Mouse (Mus musculus): ENCODE data around the gene Nefh. TPM values are rescaled to one million over a fixed set of nuclear protein-coding genes. Genes with fewer than 3 reads are reported as not detected.

Gene Nefh
- total RNA-seq, 2 experiments from 2014 or later, result 0.05 TPM; not detected in 1

- no peak for DNase-seq
- intact Hi-C loops (cut with DNase I), result no loop called here
Observed at GRCm38 (mm10) chr11:4963099-4963808, 15.4 kb upstream of the Nefh start.

GRCm38 (mm10) chr11:4953918-4954317 lies 6.1 kb upstream of the Nefh start:
- intact Hi-C loops (cut with DNase I), result no loop called here
- peak in 1 of 2 experiments; percentile 9 for DNase-seq

DNA sequence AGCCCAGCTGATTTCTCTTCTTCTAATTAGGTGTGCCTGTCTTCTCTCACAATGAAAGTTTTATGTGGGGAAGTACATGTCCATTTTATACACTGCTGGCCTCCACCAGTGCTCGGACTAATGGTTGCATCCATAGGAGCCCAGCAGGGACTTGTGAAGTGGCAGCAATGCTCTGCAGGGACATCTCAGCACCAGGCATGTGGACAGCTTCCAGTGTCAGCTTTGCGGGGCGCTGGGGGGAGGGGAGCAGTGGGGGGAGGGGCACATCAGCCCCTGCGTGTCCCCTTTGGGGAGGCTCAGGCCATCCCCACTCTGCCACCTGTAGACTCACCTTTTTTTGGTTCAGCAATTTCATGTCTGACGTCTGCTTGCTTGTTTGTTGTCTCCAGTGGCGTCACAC lies 5.5 kb upstream of the Nefh start:
- DNase-seq, result no peak

DNA sequence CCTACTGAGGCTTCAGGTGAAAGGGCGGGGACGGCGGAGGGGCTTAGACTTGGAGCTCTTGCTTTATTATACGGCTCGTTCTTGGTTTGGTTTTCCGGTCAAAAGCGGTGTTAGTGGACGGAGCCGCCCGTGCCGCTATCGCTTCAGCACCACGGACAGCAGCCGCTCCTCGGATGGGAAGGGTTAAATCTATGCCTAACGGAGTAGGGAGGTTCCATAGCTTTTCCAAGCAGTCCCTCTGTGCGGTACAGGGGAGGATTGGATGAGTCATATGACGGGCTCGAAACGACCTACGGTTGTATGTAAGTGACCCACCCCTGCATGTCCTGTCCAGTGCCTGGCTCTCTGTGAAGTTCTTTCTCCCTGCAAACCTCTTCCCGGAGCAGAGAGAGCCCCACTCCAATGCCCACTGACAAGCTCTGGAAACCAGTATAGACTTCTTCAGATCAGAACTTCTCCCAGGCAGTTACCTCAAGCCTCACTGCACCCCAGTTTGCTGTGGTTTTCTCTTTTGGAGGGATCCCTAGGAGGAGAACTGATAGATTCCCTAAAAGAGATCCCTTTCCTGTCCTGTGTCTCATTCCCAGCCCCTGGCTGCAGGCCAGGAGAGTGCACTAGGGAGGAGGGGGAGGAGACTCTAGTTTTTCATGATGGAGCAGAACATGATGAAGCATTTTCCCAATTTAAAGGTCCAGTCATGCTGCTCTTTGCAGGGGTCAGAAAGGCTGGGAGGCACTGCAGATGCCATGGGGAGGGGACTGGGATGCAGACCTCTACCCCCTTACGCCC lies 1.6 kb upstream of the Nefh start:
- peak; percentile 36 to 72 for DNase-seq
- intact Hi-C loops (cut with DNase I), result no loop called here

More for the DNA sequence above, 5.5 kb upstream of the Nefh start:
- intact Hi-C loops (cut with DNase I), result no loop called here

DNA sequence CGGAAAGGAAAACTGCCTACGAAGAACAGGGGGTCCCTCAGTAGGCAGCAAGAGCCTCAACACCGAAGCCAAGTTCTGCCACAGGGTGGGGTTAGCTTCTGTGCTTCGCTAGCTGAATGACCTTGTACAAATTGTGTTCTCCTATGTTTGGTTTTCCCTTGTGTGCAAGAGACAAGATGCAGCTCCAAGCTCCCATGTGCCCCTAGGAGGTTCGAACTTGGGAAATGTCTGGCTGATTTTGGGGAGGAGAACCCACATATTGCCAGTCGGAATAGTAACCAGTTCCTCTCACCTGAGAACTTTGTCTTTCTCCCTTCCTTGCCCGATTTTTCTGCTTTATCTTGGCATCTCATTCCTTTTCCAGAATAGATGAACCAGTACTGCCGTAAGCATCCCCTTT lies 928 bp upstream of the Nefh start:
- intact Hi-C loops (cut with DNase I), result no loop called here
- no peak for DNase-seq

DNA sequence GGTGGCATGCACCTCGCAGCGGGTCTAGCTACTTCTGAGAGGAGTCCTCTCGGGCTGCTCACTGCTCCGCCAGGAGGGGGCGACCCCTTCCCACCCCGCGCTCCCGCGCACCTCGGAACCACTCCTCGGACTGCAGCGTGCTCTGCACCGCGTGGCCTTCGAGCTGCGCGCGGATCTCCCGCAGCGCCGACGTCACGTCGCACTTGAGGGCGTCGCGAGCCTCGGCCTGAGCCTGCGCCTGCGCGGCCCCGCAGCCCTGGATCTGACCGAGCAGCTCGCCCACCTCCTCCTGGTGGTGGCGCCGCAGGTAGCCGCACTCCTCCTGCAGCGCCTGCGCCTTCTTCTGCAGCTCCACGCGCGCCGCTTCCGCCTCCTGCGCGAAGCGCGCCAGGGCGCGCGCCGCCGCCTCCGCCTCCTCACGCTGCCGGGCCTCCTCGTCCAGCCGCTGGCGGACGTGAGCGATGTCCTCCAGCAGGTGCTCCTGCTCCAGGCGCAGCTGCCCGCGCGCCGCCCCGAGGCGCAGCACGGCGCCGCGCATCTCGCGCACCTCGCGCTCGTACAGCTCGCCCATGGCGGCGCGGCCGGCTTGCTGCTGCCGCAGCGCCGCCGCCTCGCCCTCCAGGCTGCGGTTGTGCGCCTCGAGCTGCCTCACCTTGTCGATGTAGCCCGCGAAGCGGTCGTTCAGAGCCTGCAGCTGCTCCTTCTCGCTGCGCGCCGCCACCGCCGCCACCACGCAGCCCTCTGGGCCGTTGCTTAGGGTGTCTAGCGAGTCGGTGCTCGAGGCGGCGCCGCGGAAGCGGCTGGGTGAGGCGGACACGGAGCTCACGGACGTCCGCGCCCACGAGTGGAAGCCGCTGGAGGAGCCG lies 684 bp downstream of the Nefh start:
- DNase-seq, result peak; percentile 27 to 34
- intact Hi-C loops (cut with DNase I), result no loop called here

- no peak for DNase-seq
- intact Hi-C loops (cut with DNase I), result no loop called here
Observed at GRCm38 (mm10) chr11:4946530-4946929, 1.3 kb downstream of the Nefh start.

GRCm38 (mm10) chr11:4936243-4936642 lies 11.6 kb downstream of the Nefh start:
- DNase-seq, result no peak
- intact Hi-C loops (cut with DNase I), result no loop called here

GRCm38 (mm10) chr11:4931009-4931601 lies 16.8 kb downstream of the Nefh start:
- DNase-seq, result peak; percentile 41 to 55
- intact Hi-C loops (cut with DNase I), result no loop called here

GRCm38 (mm10) chr11:4927224-4927623 lies 20.6 kb downstream of the Nefh start:
- no peak for DNase-seq
- intact Hi-C loops (cut with DNase I), result no loop called here

DNA sequence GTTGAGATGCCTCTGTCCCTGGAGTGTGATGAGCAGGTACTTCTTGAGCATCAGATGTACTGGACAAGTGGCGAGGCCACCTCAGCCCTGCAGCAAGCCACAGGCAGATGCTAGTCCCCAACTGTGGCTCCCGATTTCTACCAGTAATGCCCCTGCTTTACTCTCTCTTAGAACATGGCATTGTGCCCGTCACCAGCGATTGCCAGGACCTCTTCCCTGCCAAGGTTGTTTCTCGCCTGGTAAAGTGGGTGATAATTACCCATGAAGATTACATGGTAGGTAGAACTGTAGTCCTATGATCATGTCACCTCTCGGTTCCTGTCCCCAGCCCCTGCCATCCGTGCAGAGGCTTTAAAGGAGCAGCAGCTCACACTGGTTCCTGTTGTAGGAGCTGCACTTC lies 26.1 kb downstream of the Nefh start:
- peak; percentile 11 to 32 for DNase-seq
- intact Hi-C loops (cut with DNase I), result no loop called here

DNA sequence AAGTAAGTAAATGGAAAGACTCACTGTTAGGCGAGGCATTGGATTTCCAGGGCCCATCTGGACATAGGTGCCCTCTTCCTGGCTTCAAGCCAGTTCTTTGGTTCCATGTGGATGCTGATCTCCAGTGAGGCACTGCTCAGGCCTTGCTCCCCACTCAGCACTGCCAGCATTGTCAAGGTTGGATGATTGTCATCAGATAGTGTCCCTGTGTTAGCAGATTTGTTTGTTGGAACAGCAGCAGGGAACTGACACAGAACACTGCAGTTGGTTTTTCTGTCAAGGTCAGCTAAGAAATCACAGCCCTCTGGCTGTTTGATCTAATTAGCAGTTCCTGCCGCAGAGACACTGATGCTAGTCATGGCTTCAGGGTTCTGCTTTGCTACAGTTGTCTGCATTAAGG lies 26.6 kb downstream of the Nefh start:
- intact Hi-C loops (cut with DNase I), result no loop called here
- DNase-seq, result no peak

DNA sequence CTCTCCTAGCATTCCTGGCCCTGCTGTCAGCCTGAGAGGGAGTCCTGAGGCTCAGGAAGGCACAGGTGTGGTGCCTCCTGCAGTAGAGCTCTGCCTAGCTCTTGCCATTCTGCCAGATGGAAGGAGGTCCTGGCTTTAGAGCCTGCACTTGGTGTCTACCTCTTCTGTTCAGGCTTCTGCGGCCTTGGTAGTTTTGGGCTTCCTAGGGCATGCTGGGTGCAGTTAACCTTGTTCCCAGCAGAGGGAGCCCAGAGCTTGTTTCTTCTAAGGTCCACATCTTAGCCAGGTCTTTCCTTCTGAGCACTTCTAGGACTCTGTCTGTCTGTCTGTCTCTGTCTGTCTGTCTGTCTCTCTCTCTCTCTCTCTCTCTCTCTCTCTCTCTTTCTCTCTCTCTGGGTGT lies 31.8 kb downstream of the Nefh start:
- intact Hi-C loops (cut with DNase I), result loop anchor here (2.0 kb wide), 2 partner anchors 59 to 69 kb away; no protein-coding TSS in a partner anchor
- peak; percentile 36 to 68 for DNase-seq

DNA sequence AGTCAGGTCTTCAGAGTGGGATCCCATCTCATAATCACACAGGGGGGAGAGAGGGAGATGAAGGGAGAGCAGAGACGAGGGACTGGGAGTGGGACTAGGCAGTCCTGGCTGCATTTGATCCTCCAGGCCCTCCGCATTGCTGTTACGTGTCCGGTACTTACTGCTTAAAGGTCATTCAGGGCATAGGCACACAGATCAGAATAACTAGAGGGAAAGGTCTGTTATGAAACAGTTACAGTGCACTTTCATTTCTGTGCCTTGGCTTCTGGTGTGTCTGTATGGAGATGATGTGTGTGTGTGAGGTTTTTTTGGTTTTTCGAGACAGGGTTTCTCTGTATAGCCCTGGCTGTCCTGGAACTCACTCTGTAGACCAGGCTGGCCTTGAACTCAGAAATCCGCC lies 41.6 kb downstream of the Nefh start:
- intact Hi-C loops (cut with DNase I), result no loop called here
- no peak for DNase-seq

DNA sequence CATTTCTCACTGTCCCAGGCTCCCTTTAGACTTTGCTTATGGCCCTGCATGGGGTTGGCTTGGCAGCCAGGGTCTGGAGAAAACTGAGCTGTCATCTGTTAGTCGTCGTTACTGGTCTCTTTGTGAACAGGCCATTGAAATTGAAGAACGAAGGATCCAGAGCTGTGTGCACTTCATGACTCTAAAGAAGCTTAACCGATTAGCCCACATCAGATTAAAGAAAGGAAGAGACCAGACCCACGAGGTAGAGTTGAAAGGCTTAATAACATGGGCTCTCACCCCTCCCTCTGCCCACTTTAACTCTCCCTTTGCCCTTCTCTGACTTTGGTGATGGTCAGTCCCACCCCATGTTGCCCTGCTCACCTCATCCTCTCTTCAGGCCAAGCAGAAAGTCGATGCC lies 45.9 kb downstream of the Nefh start:
- intact Hi-C loops (cut with DNase I), result no loop called here
- DNase-seq, result no peak

- intact Hi-C loops (cut with DNase I), result no loop called here
- no peak for DNase-seq
Observed at GRCm38 (mm10) chr11:4900437-4900836, 47.4 kb downstream of the Nefh start.

DNA sequence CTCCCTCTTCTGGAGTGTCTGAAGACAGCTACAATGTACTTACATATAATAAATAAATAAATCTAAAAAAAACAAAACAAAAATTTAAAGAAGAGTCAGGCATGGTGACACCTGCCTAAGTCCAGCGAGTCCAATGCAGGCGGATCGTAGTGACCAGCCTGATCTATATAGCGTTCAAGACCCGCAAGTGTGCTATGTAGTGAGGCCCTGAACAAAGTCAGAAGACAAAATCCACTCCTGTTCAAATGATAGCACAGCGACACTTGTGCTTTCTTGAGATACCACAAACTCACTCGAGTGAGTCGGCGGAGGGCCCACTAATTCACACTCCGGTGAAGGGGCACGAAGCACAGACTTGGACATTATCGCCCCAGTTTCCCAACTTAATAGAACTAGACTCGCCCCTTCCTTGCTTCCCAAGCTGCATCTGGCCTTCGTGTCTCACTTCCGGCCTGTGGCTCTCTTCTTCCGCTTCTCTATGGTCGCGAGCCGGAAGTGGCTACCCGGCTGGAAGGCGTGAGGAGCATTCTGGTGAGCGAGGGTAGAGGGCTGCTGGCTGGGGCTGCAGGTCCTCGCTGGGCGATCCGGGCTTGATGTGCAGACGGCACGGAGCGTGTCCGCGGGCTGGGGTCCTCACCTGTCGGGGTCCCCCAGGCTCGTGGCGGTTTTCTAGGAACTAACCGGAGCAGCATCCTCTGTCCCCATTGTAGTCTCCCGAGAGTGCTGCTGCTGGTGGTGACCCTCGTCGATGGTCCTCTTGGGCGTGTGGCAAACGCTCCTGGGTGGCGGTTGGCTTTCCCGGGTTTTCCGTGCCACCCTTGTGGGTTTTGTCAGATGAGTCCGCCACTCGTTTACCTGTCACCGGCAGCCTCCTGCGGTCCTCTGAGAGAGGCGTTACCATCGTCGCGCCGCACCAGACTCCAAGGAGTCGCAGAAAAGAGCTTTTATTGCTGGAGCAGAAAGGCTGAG lies 52.7 kb downstream of the Nefh start, which contains the start of gene Thoc5:
Thoc5 (plus strand) TSS at position 473 of the 969 bp plus-strand sequence.
- intact Hi-C loops (cut with DNase I), result no loop called here
- peak; percentile 72 to 84 for DNase-seq

All from heart, postnatal 14 days (tissue).